Mouse (Mus musculus): ENCODE measurements around the gene Ptpra.
A peak's percentile ranks its signal among the peaks of the same experiment; 100 is the strongest.

The Ptpra gene

DNA sequence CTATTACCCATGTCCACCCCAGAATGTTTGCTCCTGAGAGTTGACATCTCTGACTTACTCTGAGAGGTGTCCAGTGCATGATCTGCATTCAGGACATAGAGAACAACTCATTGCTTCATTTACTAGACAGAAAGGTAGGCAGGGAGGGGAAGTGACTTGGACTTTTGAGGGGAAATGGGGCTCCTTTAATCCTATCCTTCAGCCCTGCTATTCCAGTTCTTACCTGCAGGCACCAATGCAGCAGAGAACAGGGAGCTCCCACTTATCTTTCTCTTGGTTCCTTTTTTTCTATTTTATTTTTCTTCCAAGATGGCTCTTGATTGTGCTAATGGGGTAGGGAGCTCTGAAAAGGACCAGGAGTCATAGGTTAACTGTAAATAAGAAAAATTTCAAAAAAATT, 1.6 kb upstream of the Ptpra start:
- DNase-seq: no peak

GRCm38 (mm10) chr2:130449021-130449793, 871 bp upstream of the Ptpra start:
- peak; percentile 35 for DNase-seq

DNA sequence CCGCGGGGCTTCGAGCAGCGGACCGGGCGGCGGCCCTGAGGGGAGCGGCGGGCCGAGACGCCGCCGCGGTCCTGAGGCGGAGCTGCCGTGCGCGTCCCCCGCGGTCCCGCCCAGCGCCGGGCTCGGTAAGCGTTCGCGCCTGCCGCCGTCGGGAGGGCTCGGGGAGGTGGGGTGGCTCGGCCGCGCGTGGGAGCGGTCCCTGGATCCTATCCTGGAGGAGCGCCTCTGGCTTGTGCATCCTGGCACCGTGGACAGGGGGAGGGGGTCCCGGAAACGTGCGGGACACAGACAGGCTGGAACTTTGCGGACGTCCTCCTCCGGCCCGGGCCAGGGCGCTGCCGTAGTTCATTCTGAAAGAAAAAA, 337 bp downstream of the Ptpra start:
- no peak for DNase-seq

GRCm38 (mm10) chr2:130451086-130451726, 1.1 kb downstream of the Ptpra start:
- DNase-seq: no peak

- no peak for DNase-seq
Observed at GRCm38 (mm10) chr2:130451727-130452090, 1.6 kb downstream of the Ptpra start.

DNA sequence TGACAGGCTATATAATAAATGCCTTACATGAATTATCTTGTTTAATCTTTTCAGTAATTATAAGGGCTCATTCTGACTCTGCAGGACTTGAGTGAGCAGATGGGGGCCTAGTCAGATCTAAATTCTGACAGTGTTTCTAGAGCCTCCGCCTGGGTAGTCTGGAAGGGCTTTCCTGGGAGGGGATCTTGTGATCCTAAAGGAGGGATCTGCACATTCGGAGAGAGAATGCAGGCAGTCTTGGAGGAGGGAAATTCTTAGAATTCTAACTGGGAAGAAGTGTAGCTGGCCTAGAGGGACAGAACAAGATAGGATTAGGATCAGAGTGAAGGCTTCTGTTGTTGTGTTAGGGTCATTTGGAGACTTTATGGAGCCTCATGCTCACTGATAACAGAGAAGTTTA, 2.2 kb downstream of the Ptpra start:
- no peak for DNase-seq

DNA sequence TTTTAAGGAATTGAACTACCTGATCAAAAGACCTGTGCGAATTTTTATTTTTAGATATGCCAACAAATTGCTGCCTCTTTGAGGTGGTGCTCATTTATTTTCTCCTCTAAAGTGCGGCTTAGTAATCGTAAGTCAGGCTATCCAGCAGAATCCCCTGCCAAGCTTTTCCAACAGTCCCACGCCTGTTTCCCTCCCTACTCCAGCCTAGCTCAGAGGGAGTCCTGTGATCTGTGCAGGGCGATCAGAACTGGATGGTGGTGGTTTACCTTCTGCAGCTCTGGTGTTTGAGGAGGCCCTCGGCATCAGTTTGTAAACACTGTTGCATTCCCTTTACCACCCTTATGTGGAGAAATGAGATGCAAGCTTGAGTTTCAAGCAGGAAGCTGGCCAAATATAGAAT, 3.3 kb downstream of the Ptpra start:
- DNase-seq: no peak

GRCm38 (mm10) chr2:130454748-130455370, 4.8 kb downstream of the Ptpra start:
- DNase-seq: no peak

- no peak for DNase-seq
Observed at GRCm38 (mm10) chr2:130457871-130458270, 7.8 kb downstream of the Ptpra start.

- DNase-seq: no peak
Observed at GRCm38 (mm10) chr2:130459576-130459975, 9.5 kb downstream of the Ptpra start.

- DNase-seq: no peak
Observed at GRCm38 (mm10) chr2:130461287-130462071, 11.4 kb downstream of the Ptpra start.

DNA sequence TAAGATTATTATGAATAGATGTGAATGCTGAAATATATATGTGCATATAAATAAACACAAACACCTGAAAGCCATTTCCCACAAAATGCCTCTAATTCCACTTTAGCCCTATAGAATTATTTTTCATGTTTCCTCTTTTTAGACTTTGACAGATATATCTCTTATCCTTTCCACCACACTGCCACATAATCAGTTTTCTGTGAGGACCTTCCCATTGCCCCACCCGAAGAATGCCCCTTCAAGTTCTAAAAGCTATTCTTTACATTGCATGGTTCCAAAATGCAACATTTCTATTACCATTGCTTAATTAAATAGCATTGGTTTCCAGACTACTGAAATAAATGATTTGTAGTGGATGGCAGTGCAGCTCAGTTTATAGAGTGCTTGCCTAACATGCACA, 16.4 kb downstream of the Ptpra start:
- DNase-seq: no peak

DNA sequence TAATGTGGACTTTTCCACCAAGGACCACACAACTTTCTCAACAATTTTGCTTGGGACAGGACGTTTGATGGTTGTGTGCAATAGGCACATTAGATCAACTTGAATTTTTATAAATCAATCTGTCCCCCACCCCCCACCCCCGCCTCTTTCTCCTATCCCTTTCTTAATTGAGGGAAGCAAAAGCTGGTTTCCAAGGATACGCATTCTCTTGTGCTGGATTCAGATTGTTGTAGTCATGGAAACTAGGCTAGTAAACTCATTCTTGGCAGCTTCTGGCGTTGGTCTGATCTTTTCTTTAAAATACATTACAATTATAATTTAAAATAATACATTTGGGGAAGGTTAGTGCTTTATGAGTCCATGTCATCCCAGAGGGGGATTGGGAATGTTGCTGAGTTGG, 19.3 kb downstream of the Ptpra start:
- DNase-seq: peak; percentile 57

GRCm38 (mm10) chr2:130469935-130470334, 19.9 kb downstream of the Ptpra start:
- no peak for DNase-seq

GRCm38 (mm10) chr2:130472908-130473510, 22.9 kb downstream of the Ptpra start:
- DNase-seq: no peak

GRCm38 (mm10) chr2:130475764-130476163, 25.7 kb downstream of the Ptpra start:
- DNase-seq: no peak

DNA sequence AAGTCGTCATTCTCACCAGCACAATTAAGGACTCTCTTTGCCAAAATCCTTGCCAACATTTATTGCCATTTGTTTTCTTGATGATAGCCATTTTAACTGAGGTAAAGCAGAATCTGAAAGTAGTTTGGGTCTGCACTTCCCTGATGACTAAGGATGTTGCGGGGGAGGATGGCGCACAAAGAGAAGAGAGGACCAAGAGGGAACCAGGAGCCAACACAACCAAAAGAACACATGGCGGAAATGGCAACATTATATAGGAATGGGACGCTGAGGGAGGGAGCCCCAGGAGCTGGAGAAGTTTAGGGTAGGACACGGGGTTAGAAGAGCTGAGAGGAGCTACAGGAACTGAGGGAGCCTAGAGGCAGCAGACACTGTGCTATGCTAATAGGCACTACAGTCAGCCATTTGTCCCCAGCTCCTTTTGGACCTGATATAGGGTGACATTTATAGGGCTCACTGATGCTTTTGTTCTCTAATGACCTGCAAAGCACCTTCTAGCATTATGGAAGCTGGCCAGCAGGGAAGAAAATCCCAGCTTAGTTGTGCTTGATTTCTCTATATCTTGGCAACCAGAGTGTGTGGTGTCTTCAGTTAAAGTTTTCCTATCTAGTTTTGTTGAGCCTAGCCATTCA, 26.7 kb downstream of the Ptpra start:
- peak; percentile 38 for DNase-seq

GRCm38 (mm10) chr2:130482177-130482576, 32.1 kb downstream of the Ptpra start:
- DNase-seq: no peak

- DNase-seq: no peak
Observed at GRCm38 (mm10) chr2:130482700-130483099, 32.6 kb downstream of the Ptpra start.

GRCm38 (mm10) chr2:130484206-130484605, 34.1 kb downstream of the Ptpra start:
- DNase-seq: no peak

- DNase-seq: no peak
Observed at GRCm38 (mm10) chr2:130488002-130488401, 37.9 kb downstream of the Ptpra start.

GRCm38 (mm10) chr2:130488600-130488999, 38.5 kb downstream of the Ptpra start:
- DNase-seq: no peak

- DNase-seq: peak; percentile 79
Observed at GRCm38 (mm10) chr2:130491162-130491561, 41.1 kb downstream of the Ptpra start.
